Mouse (Mus musculus) stomach, embryonic 14.5 days (tissue): ENCODE measurements around the gene Pik3cd. TPM values are rescaled to one million over a fixed set of nuclear protein-coding genes. Genes with fewer than 3 reads are reported as not detected.
A peak's percentile ranks its signal among the peaks of the same experiment; 100 is the strongest.

Source experiments
- ATAC-seq: fragments of 200-750 bp; cut with Nextera tagmentation; 2 replicates; pipeline ENCODE4 v1.8.0; 2017; ENCODE audit warnings: low read depth, moderate TSS enrichment; ENCODE audit not compliant: insufficient number of reproducible peaks, insufficient read depth, low FRiP score
- H3K27ac ChIP-seq: fragments of 300-500 bp; sonication (generic); 2 replicates; pipeline ENCODE4 v1.5.1; 2014; ENCODE audit warnings: mild to moderate bottlenecking, low read length, moderate library complexity, mixed read lengths
- H3K27me3 ChIP-seq: fragments of 300-500 bp; sonication (generic); 2 replicates; pipeline ENCODE4 v1.6.1; 2014; ENCODE audit warnings: low read length, control low read depth, mixed read lengths; ENCODE audit not compliant: control insufficient read depth, insufficient read depth
- H3K36me3 ChIP-seq: fragments of 300-500 bp; sonication (generic); 2 replicates; pipeline ENCODE4 v1.6.1; 2014; ENCODE audit warnings: mild to moderate bottlenecking, control low read depth, low read length, moderate library complexity, mixed read lengths; ENCODE audit not compliant: control insufficient read depth, insufficient read depth
- H3K4me1 ChIP-seq: fragments of 300-500 bp; sonication (generic); 2 replicates; pipeline ENCODE4 v1.6.1; 2014; ENCODE audit warnings: low read length, control low read depth, mixed read lengths; ENCODE audit not compliant: control insufficient read depth, insufficient read depth
- H3K4me2 ChIP-seq: fragments of 300-500 bp; sonication (generic); replicated peaks from 2 replicates; pipeline ENCODE4 v1.6.1; 2014; ENCODE audit warnings: low read depth, low read length, control low read depth
- H3K4me3 ChIP-seq: fragments of 300-500 bp; sonication (generic); 2 replicates; pipeline ENCODE4 v1.5.1; 2014; ENCODE audit warnings: low read depth, low read length, control low read depth
- H3K9ac ChIP-seq: fragments of 300-500 bp; sonication (generic); replicated peaks from 2 replicates; pipeline ENCODE4 v1.6.1; 2014; ENCODE audit warnings: low read depth, mild to moderate bottlenecking, control low read depth, low read length, moderate library complexity, mixed read lengths
- H3K9me3 ChIP-seq: fragments of 300-500 bp; sonication (generic); 2 replicates; pipeline ENCODE4 v1.6.1; 2016; ENCODE audit warnings: low read depth, low read length, control low read depth; ENCODE audit not compliant: control insufficient read depth
- WGBS: fragments of 180-500 bp; shearing (Covaris S2); extraction: QIAGEN DNeasy Blood & Tissue Kit; methylation state at CpG from one replicate; pipeline ENCODE4 v1.1.7; 2014; 5-methylcytosine and 5-hydroxymethylcytosine counted together
- polyA plus RNA-seq: library from polyadenylated mRNA; unstranded; fragments of >200 nt; fragmentation: Nextera tagmentation; extraction: Ambion mirVana; gene quantifications from 2 replicates; pipeline ENCODE4 v1.2.1, GENCODE M21; 2014

The Pik3cd gene
- polyA plus RNA-seq, 1 experiment from 2014 or later = 4.8 TPM

DNA sequence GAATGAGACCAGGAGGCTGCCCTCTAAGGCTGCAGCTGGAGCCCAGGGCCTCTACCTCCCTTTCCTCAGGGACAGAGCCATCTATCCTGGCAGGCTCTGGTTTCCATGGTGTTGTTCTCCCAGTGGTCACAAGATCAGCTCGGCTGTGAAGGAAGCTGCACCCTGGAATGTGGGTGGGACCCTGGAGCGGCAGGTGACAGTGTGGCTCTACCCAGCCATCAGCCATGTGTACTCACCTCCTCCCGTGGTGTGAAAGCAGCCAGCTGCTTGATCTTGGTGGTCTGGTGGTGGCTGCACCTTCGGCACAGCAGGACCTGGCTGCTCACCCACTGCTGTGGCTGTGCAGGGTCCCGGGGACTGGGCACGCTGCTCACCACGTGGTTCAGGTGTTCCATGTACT is 28.5 kb upstream of the Pik3cd start:
- 52% methylated on average over 7 of the region's 7 CpGs for WGBS
- Histone ChIP-seq H3K4me3 (no peak overlapping the region), H3K4me1 (peaks cover 23% of the 10 kb centered on the region), H3K36me3 (peaks cover 46% of the 10 kb centered on the region), H3K4me2 (no peak overlapping the region), H3K9me3 (no peaks in the 10 kb centered on the region), H3K9ac (no peak overlapping the region), H3K27me3 (no peaks in the 10 kb centered on the region), H3K27ac (no peak overlapping the region)
- no peak for ATAC-seq

DNA sequence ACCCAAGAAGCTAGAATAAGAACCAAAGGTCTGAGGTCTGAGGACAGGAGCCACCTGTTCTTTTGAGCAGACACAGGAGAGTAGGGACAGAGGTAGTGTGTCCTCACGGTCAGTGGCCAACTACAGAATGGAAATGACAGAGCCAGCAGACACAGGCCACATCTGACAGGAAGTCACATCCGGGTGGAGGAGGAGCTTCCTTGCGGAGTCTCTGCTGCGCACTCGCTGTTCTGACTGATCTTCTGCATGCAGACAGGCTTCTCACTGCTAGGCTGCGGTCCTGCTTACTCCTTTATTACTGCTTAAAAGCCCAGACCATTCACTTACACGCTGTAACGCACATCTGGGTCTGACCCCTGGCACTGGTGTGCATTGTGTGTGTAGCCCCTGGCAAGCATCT is 26.4 kb upstream of the Pik3cd start:
- Histone ChIP-seq H3K9ac (no peak overlapping the region), H3K9me3 (no peaks in the 10 kb centered on the region), H3K27ac (no peak overlapping the region), H3K4me1 (peaks cover 8% of the 10 kb centered on the region), H3K27me3 (no peaks in the 10 kb centered on the region), H3K4me3 (no peak overlapping the region), H3K4me2 (no peak overlapping the region), H3K36me3 (peaks cover 55% of the 10 kb centered on the region)
- WGBS = 82% methylated on average over 8 of the region's 8 CpGs
- no peak for ATAC-seq

DNA sequence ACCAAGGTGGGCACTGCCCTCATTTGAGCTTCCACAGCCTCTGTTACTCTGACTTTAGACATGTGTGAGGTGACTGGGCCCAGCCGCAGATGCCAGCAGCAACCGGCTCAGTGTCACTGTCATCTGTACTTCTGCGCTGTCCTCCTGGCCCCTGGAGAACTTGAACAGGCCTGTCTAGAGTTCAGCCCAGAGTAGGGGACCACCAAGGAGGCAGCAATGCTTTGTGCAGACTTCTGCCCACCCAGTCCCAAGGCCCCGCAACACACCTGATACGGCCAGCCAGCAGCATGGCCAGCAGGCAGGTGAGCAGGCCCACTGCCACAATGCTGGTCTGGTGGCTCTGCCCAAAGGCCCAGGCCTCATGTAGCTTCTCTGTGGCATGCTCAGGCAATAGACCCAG is 25.3 kb upstream of the Pik3cd start:
- H3K9ac ChIP-seq = no peak overlapping the region
- H3K9me3 ChIP-seq = no peaks in the 10 kb centered on the region
- H3K27ac ChIP-seq = no peak overlapping the region
- no peak for ATAC-seq
- no peak overlapping the region for H3K4me2 ChIP-seq
- no peaks in the 10 kb centered on the region for H3K27me3 ChIP-seq
- no peak overlapping the region for H3K4me3 ChIP-seq
- H3K36me3 ChIP-seq = peaks cover 61% of the 10 kb centered on the region
- WGBS = 90% methylated on average over 5 of the region's 5 CpGs
- H3K4me1 ChIP-seq = peaks cover under 1% of the 10 kb centered on the region; the same call in 1 of the 2 replicates

DNA sequence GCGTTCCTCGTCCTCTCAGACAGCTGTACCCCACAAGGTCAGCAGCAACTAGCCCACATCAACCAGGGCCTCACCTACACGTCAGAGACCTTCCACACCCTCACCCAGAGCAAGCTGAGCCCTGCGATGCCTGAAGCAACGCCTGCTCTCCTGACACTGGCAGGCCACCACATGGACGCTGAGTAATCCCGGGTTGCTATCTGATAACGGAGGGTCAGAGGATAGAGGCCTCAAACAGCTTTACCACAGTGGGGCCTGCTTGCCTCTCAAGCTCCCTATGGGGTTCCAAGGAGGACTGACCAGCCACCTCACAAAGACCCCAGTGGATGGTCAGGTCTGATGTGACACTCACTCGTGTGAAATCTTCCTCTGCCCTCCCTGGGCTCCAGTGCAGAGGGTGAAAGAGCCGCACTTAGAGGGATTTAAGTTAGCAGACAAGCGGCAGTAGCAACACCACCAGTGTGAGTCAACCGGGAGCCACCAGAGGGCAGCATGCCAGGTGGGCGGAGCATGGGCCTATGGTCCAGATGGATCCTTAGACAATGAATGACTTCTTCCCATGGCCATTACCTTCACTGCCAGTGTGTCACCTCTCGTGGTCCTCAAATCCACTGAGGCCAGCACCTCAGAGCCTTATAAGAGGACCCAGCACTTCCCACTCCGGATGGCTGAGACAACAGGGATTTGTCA is 23.4 kb upstream of the Pik3cd start:
- H3K4me3 ChIP-seq = no peak overlapping the region
- no peaks in the 10 kb centered on the region for H3K9me3 ChIP-seq
- no peak overlapping the region for H3K9ac ChIP-seq
- no peaks in the 10 kb centered on the region for H3K27me3 ChIP-seq
- no peaks in the 10 kb centered on the region for H3K4me1 ChIP-seq
- 65% methylated on average over 15 of the region's 15 CpGs for WGBS
- ATAC-seq = 0 out of 2 replicates have a peak, but pooled peaks have one; percentile 20
- no peak overlapping the region for H3K4me2 ChIP-seq
- H3K27ac ChIP-seq = no peak overlapping the region
- peaks cover 66% of the 10 kb centered on the region for H3K36me3 ChIP-seq

DNA sequence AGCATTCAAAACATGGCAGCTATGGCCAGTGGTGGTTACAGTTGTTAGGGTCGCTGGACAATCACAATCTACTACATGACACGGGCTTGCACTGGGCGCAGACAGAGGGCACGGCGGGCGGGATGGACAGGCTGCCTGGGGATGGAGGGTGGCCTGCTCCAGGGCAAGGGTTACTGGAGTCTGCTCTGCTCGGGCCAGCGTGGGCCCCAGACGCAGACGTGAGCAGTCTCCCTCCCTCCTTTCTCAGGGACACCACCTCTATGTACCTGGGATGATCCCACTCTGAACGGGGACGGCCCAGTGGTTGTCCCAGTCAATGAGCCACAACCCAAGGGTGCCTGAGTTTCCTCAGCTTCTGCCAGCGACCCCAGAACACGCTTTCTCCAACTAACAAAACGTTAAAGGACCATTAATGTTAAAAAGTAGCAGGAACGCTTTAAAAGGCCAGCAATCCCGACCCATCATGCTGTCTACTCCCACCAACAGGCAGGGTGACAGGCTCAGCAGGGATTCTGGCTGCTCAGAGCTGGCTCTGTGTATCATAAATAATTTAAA is 22.6 kb upstream of the Pik3cd start:
- no peak for ATAC-seq
- H3K27me3 ChIP-seq = no peaks in the 10 kb centered on the region
- H3K36me3 ChIP-seq = peaks cover 71% of the 10 kb centered on the region
- H3K9me3 ChIP-seq = no peaks in the 10 kb centered on the region
- H3K27ac ChIP-seq = no peak overlapping the region
- no peak overlapping the region for H3K4me2 ChIP-seq
- 87% methylated on average over 17 of the region's 17 CpGs for WGBS
- H3K9ac ChIP-seq = no peak overlapping the region
- no peak overlapping the region for H3K4me3 ChIP-seq
- no peaks in the 10 kb centered on the region for H3K4me1 ChIP-seq

DNA sequence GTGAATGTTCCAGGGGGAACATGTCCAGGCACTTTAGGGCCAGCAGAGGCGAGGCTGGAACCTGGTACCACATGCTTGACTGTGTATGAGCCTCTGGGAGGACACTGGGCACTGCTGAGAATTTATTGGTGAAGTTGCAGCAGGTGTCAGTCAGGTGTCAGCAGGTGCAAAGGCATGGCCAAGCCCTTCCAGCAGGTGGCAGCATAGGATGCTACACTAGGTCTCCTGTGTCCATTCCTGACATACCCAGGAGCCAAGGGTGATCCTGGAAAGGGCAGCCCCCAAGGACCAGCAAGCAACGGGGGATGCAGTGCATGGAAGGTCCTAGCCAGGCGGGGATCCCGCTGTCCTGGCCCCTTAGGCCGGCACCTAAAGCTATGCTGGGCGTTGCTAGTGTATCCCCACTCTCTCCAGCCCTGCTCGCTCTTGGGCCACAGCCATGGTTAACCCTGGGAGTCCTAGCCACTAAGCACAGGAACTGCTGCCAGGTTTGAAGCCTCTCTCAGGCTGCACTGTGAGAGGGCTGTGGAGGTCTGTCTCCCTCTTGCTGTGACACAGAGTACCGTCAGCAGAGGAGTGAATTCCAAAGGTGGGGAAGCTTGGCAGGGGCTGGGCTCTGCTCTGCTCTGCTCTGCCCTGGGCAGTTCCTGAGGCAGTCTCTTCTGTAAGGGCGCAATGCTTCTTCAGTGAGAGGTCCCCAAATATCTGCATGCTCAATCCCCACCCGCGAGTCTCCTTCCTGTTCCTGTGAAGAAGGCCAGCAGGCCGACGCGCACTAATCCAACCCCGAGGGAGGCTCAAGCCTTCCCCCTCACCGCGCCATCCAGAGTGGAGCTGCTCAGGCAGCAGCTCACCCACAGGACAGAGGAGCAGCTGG is 21.7 kb upstream of the Pik3cd start:
- ATAC-seq = no peak
- Histone ChIP-seq H3K4me2 (no peak overlapping the region), H3K9me3 (no peaks in the 10 kb centered on the region), H3K9ac (no peak overlapping the region), H3K27me3 (no peaks in the 10 kb centered on the region), H3K36me3 (peaks cover 70% of the 10 kb centered on the region), H3K4me3 (no peak overlapping the region), H3K27ac (no peak overlapping the region), H3K4me1 (no peaks in the 10 kb centered on the region)
- 77% methylated on average over 17 of the region's 17 CpGs for WGBS

DNA sequence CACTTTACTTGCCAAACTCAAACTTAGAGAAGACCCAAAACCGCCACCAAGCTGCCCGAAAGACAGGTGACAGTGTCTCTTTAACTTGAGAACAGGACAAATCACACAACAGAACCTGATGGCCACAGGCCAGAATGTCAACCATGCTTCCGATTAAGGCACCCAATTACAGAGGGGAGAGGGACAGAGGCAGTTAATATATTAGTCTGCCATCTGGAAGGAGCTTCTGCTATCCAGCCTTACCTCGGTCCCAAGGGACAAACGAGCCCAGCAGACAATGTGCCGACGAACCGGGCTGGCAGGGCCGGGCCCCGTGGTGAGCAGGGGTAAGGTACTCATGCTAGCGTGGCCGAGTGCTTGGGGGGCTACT is 20.6 kb upstream of the Pik3cd start:
- no peak for ATAC-seq
- 92% methylated on average over 12 of the region's 12 CpGs for WGBS
- Histone ChIP-seq H3K4me1 (no peaks in the 10 kb centered on the region), H3K4me3 (no peak overlapping the region), H3K9me3 (no peaks in the 10 kb centered on the region), H3K36me3 (peaks cover 71% of the 10 kb centered on the region), H3K4me2 (no peak overlapping the region), H3K9ac (no peak overlapping the region), H3K27me3 (no peaks in the 10 kb centered on the region), H3K27ac (no peak overlapping the region)

DNA sequence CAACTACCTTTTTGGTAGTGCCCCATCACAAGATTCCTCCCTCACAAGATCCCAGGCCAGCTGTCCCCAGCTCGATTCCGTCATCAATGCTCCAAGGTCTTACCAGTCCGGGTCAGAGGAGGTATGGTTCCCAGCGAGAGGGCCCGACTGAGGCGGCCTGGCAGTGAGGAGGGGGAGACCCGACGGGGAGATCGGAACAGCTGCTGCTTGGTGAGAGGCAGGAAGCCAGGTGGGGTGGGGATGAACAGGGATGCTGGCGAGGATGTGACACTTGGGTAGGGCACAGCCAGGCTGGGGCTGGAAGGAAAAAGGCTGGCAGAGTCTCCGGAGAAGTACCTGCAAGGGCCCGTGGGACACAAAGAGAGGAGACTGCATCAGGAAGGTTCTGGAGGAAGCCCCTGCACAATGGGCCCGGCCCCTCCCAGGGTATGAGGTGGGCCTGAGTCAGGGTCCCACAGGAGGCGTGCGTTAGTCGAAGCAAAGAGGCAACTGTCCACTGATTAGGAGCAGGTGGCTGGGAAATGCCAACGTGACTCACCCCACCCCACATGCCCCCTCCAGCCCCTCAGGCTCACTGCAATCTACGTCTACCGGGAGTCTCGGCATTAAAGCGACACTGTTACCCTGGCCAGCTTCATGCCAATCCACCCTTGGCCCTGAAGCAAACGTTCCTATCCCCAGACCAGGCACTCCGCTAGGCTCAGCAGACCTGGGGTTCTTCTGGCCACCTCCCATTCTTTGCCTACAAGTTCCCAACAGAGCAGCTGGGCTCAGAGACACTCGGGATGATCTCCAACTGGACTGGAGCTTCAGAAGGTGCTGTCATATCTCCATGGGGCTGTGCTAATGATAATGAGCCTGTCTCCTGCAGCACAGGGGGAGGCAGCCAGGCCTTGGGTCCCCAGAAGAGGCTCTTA is 20.0 kb upstream of the Pik3cd start:
- ATAC-seq = no peak
- Histone ChIP-seq H3K27ac (no peak overlapping the region), H3K36me3 (peaks cover 71% of the 10 kb centered on the region), H3K27me3 (no peaks in the 10 kb centered on the region), H3K4me3 (no peak overlapping the region), H3K4me2 (no peak overlapping the region), H3K4me1 (no peaks in the 10 kb centered on the region), H3K9me3 (no peaks in the 10 kb centered on the region), H3K9ac (no peak overlapping the region)
- WGBS = 88% methylated on average over 24 of the region's 24 CpGs
